Mouse (Mus musculus) adrenal gland, postnatal 14 days (tissue): ENCODE measurements at regions not wholly inside any gene's neighbourhood (a gene's known extent, or its start where the extent isn't known, plus 50 kb on each side); places are given as distances from the start of the nearest gene placed in this dataset.

Experiments
- DNase-seq: peaks from one replicate; pipeline ENCODE4 v3.0.0; 2021; ENCODE audit warnings: mixed read lengths

- DNase-seq: no peak
Observed at GRCm38 (mm10) chr3:52539813-52540378, 271.8 kb downstream of the Foxo1 start.

- DNase-seq: peak; percentile 40
Observed at GRCm38 (mm10) chr3:52538306-52538705, 270.2 kb downstream of the Foxo1 start.

- DNase-seq: no peak
Observed at GRCm38 (mm10) chr3:52537362-52537911, 269.3 kb downstream of the Foxo1 start.

GRCm38 (mm10) chr3:52535411-52536021, 267.4 kb downstream of the Foxo1 start:
- DNase-seq: no peak

- DNase-seq: no peak
Observed at GRCm38 (mm10) chr3:52534118-52534517, 266.0 kb downstream of the Foxo1 start.

DNA sequence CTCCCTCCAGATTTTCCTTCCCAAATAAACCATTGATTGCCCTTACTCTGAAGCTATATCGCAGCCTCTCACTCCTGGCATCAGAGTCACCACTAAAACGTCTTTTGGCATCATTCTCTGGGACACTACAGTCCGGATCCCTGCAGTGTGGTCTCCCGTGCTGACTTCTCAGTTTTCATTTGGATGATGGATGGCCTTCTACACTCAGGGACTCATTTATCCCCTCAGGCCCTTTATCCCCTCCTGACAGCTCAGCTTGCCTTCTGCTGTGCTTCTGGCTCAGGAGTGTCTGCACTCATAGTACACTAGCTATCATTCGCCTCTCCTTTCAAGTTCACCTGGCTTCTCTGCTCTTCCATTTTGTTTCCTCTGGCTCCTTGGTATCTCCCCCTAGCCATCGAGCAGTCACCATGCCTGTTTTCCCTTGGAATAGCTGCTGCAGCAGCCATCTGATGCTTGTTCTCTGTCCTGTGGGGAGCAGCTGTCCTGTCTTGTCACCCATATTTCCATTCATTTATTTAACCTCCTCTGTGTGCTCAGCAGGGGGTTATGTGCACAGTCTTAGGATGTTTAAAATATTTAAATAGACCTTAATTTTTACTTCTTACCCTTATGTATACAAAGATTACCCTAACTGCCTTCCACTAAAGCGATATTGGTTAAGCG, 263.7 kb downstream of the Foxo1 start:
- no peak for DNase-seq

GRCm38 (mm10) chr3:52530406-52530970, 262.4 kb downstream of the Foxo1 start:
- no peak for DNase-seq

DNA sequence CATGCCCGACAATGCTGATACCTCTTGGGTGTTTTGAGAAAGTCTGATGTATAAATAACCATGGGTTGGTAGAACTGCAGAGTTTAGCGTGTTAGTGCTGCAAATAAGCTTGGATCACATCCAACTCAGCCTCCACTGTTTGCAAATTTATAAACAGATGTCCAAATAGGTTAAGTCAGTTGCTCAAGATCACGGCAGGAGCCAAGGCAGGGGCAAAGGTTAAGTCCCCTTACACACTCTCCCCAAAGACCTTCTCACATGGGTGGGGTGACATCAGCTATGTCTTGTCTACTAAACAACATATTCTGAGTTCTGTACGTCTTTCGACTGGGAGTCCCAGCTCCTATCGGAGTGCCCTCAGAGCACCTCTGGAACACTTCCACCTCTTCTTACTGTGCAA, 261.0 kb downstream of the Foxo1 start:
- peak; percentile 56 for DNase-seq

DNA sequence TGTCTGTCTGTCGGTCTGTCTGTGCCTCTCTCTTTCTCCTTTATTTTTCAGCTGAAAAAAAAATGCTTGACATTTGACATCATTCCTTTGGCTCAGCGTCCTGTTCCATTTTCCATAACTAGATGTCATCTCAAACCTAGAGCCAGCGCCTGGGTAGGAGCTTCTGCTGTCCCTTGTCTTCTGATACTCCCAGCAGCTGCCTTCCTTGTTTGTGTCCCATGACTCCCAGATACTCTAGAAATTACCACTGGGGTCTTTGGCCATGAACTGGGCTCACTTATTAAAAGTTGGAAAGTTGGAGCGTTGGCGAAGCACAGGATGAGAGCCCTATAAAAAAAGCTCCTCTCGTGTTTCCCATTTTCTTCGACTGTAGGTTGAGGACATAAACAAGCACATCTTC, 260.4 kb downstream of the Foxo1 start:
- no peak for DNase-seq

DNA sequence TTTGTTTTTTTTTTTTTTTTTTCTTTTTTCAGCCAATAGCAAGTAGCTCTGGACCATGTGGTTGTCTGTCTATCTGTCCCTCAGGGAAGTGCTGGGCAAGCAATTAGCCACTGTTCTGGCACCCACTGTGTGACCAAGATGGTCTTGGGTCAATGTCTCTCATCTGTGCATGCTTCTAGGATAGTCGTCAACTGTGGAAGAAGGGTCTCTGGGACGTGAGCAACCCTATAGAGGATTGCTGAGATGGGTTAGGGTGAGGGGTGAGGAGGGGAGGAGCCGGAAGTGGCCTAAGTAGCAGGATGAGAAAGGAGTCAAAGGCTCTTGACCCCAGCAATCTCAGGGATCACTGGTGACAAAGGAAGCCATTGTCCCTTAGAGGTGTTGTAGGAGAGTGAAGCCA, 259.6 kb downstream of the Foxo1 start:
- no peak for DNase-seq

- peak; percentile 58 for DNase-seq
Observed at GRCm38 (mm10) chr3:52527010-52527754, 259.0 kb downstream of the Foxo1 start.

DNA sequence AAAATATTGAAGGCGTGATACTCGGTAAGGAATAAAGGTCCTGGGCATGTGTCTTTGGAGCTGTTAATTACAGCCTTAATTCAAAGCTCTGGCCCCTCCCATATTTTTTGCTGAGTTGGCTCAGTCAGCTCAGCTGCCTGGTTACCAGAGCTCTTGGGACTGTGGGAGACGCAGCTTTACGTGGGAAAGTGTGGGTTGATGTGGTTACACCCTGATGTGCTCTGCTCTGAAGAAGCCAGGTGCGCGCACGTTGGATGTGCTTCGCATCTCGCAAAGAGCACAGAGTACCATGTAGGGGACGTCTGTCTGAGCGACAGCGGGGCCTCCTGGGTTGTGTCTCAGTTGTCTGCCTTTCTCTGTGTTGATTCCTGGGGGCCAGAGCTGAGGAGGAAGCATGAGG, 254.8 kb downstream of the Foxo1 start:
- no peak for DNase-seq

- no peak for DNase-seq
Observed at GRCm38 (mm10) chr3:52520609-52520947, 252.4 kb downstream of the Foxo1 start.

GRCm38 (mm10) chr3:52519910-52520608, 251.9 kb downstream of the Foxo1 start:
- DNase-seq: no peak

GRCm38 (mm10) chr3:52517808-52518207, 249.7 kb downstream of the Foxo1 start:
- no peak for DNase-seq

- DNase-seq: peak; percentile 44
Observed at GRCm38 (mm10) chr3:52516691-52517090, 248.6 kb downstream of the Foxo1 start.

GRCm38 (mm10) chr3:52512761-52513160, 244.6 kb downstream of the Foxo1 start:
- no peak for DNase-seq

- DNase-seq: no peak
Observed at GRCm38 (mm10) chr3:52511549-52511948, 243.4 kb downstream of the Foxo1 start.

DNA sequence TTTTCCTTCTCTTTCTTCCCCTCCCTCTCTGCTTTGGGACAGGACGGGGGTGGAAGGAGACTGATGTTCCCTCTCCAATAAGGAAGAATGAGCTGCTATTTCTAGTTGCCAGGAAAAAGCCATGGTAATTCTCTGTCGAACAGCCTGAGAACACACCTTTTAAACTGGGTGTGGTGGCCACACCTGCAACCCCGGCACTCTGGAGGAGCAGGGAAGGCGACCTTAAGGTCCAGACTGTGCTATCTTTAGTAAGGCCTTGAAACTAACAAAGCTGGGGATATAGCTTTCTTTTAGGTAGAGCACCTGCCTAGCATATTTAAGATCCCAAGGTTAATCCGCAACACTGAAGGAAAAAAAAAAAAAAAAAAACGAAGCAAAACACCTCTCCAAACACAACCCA, 242.7 kb downstream of the Foxo1 start:
- no peak for DNase-seq

- DNase-seq: no peak
Observed at GRCm38 (mm10) chr3:52510088-52510765, 242.1 kb downstream of the Foxo1 start.

DNA sequence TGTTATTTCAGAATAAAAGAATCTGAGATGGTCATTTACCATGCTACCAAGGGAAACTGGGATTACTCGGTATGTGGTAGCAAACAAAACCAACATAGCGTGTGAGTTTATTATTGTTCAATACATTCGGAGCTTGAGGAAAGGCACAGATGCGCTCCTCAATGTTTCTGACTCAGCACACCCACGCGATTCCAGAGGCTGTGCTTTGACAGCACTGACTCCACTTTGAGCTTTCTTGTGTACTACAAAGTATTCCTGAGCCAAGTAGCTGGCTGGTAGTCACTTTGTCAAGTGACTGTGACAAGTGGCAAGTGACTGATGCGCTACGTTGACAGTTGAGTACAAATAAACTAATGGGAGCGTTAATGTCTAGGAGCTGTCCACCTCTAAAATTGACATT, 235.8 kb downstream of the Foxo1 start:
- DNase-seq: no peak
